Comparison of ENCODE assay signal across 8 mouse cellular contexts in the genomic region with DNA sequence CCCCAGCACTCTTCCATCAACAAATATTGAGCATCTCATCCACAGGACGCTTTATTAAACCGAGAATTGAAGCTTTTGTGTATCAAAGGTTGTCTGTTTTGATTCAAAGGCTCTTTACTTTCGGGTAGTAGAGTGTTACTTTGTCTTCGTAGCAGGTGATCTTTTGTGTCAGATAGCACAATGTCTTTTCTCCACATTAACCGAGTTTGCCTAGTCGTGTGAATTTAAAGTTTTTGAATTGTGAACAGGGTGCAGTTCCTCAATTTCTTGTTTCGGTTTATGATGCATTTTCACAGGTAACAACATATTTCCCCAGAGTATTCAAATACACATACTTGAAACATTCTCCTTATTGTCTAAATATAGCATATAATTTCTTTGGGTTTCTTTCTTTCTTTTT. TPM values are rescaled to one million over a fixed set of nuclear protein-coding genes. Genes with fewer than 3 reads are reported as not detected.
DNase-seq lines count a peak whose midpoint lies in the region; ATAC-seq lines count a peak whose summit lies in the region.

No protein-coding gene starts in this region.

- peak overlapping the region; percentile 99; the same call in 1 of the 2 replicates for H3K27ac ChIP-seq in heart, embryonic 10.5 days
- peak overlapping the region; percentile 99 for H3K27ac ChIP-seq in forebrain, embryonic 10.5 days
- H3K27ac ChIP-seq in liver, embryonic 11.5 days (ENCODE audit: low read depth, low read length), result no peak overlapping the region

- H3K4me1 ChIP-seq in heart, embryonic 10.5 days, result peaks cover 16% of the 10 kb centered on the region; the same call in 1 of the 2 replicates
- peaks cover 22% of the 10 kb centered on the region for H3K4me1 ChIP-seq in forebrain, embryonic 10.5 days
- H3K4me1 ChIP-seq in liver, embryonic 11.5 days (replicated peaks; ENCODE audit: control insufficient read depth, insufficient read depth, low read length), result peaks cover 7% of the 10 kb centered on the region; the same call in 1 of the 2 replicates

- H3K27me3 ChIP-seq in heart, embryonic 10.5 days (ENCODE audit: insufficient read depth, poor library complexity, severe bottlenecking), result no peaks in the 10 kb centered on the region
- H3K27me3 ChIP-seq in forebrain, embryonic 10.5 days (ENCODE audit: poor library complexity, severe bottlenecking), result no peaks in the 10 kb centered on the region
- no peaks in the 10 kb centered on the region for H3K27me3 ChIP-seq in liver, embryonic 11.5 days (replicated peaks; ENCODE audit: control insufficient read depth, insufficient read depth, low read length)

- H3K4me3 ChIP-seq in heart, embryonic 10.5 days, result peak overlapping the region; percentile 95
- H3K4me3 ChIP-seq in forebrain, embryonic 10.5 days, result peak overlapping the region; percentile 93
- H3K4me3 ChIP-seq in liver, embryonic 11.5 days (ENCODE audit: low read depth, low read length), result peak overlapping the region; percentile 81

- peak overlapping the region; percentile 86 for H3K4me2 ChIP-seq in liver, embryonic 11.5 days

- intact Hi-C loops in heart, postnatal 14 days (cut with DNase I), result loop anchor here (5.0 to 10.0 kb wide), 2 partner anchors 142 to 300 kb away; partner anchors contain the start of gene Vps54

- H3K9me3 ChIP-seq in heart, embryonic 10.5 days, result no peaks in the 10 kb centered on the region
- peaks cover 6% of the 10 kb centered on the region; the same call in 1 of the 2 replicates for H3K9me3 ChIP-seq in forebrain, embryonic 10.5 days
- H3K9me3 ChIP-seq in liver, embryonic 11.5 days (ENCODE audit: control insufficient read depth, low read length), result no peaks in the 10 kb centered on the region

- H3K9ac ChIP-seq in liver, embryonic 11.5 days (ENCODE audit: low read depth, low read length), result peak overlapping the region; percentile 20; the same call in 1 of the 2 replicates

- WGBS in heart, embryonic 10.5 days, result 20% methylated on average over 7 of the region's 7 CpGs
- 14% methylated on average over 7 of the region's 7 CpGs for WGBS in forebrain, embryonic 10.5 days
- 15% methylated on average over 7 of the region's 7 CpGs for WGBS in liver, embryonic 11.5 days

- H3K36me3 ChIP-seq in heart, embryonic 10.5 days, result peaks cover 5% of the 10 kb centered on the region; the same call in 1 of the 2 replicates
- peaks cover 29% of the 10 kb centered on the region for H3K36me3 ChIP-seq in forebrain, embryonic 10.5 days (replicated peaks)
- no peaks in the 10 kb centered on the region for H3K36me3 ChIP-seq in liver, embryonic 11.5 days (ENCODE audit: control insufficient read depth, insufficient read depth, low read length)

- ATAC-seq in liver, embryonic 11.5 days (replicated peaks; ENCODE audit: low FRiP score), result no peak
- no peak for ATAC-seq in activated CD4-positive, CD25-positive, alpha-beta regulatory T cell, adult 4 months

- DNase-seq in heart, embryonic 10.5 days (ENCODE audit: low spot score), result no peak
- no peak for DNase-seq in heart, postnatal 14 days
- peak; percentile 48 to 53 for DNase-seq in B cell, adult 2 months
- DNase-seq in forebrain, embryonic 10.5 days (ENCODE audit: extremely low spot score, low spot score), result no peak
- no peak for DNase-seq in liver, embryonic 11.5 days (ENCODE audit: low spot score)
- DNase-seq in thymus, postnatal 4 days, result no peak
- no peak for DNase-seq in cerebellum, adult 9-10 months

RNA-seq across cellular contexts. Expression of gene Peli1, which starts 1.5 kb away (rescaled TPM):
- 26.9 and 41.5 TPM in 2 replicates for polyA plus RNA-seq in heart, embryonic 10.5 days (2016; fragmentation: Nextera tagmentation; extraction: Ambion mirVana)
- 10 to 100 TPM; 20.1 to 20.7 TPM for total RNA-seq in heart, postnatal 14 days (2021)
- 53.2 and 59.5 TPM in 2 replicates for polyA plus RNA-seq in forebrain, embryonic 10.5 days (2016; fragmentation: Nextera tagmentation; extraction: Ambion mirVana)
- polyA plus RNA-seq in liver, embryonic 11.5 days (2014; fragmentation: Nextera tagmentation; extraction: Ambion mirVana), result 25.2 and 26.7 TPM in 2 replicates
- polyA plus RNA-seq in activated CD4-positive, CD25-positive, alpha-beta regulatory T cell, adult 4 months (2017; shearing (Covaris generic)), result 10 to 100 TPM; 55.7 to 80.7 TPM

Comparison
In these comparisons a context has a peak if more than half of its experiments do, and no peak if none do; other contexts are left out.
1. DNase-seq: peak in B cell, adult 2 months (2 of 2); none in heart, embryonic 10.5 days (single experiment), heart, postnatal 14 days (0 of 2), forebrain, embryonic 10.5 days (single experiment), liver, embryonic 11.5 days (single experiment), thymus, postnatal 4 days (single experiment) and cerebellum, adult 9-10 months (single experiment).
2. Peak in every context shown above with its lines, with median percentiles within 50 percentile points of each other: H3K4me3 ChIP-seq.